Mouse (Mus musculus): ENCODE results near the gene Vwa5b1.

DNA sequence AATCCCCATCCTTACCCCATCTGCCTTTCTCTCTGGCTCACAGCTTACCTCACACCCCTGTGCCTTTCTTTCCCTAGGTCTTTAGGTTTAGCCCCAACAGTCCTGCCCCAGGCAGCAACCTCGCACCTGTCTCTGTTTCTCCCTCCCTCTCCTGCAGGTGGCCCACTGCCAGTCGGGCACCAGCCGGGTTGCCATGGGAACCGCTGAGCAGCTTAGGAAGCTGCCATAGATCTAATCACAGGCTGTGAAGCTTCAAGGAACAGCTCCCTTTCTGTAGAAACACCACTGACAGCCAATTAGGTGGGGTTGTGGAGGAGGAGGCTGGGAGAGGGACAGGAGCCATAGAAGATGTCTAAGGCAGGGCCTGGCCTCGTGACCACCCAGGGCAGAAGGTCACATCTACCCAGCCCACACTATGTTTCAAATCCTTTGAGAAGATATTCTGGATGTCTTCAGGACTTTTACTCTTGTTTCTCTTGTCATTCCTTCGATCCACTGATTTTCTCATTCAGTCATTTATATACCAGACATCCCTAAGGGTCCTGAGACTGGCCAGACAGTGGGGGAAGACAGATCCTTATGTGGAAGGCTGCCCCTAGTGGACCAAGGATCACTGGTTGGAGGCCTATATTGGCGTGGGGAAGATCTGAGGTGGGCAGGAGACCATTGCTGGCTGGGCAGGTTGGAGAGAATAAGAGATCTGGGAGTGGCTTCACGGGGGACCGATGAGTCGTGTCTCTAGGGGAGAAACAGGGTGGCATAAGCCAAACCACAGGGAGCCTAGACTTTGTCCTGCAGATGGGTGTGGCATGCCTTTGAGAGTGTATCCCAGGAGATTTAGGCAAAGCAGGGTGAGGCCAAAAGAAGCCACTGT lies 98.2 kb downstream of the Vwa5b1 start:
- TF ChIP-seq POLR2A (IDR thresholded peaks at IDR 0.05; ENCODE audit: control insufficient read depth, extremely low read depth, insufficient read depth, low read length, poor library complexity), result no peak
- TF ChIP-seq CTCF (IDR thresholded peaks at IDR 0.05; ENCODE audit: borderline replicate concordance, control insufficient read depth, extremely low read depth, insufficient read depth, low read length, poor library complexity), result no peak
